Mouse (Mus musculus) embryonic facial prominence, embryonic 11.5 days (tissue): ENCODE results near the gene Ift52. TPM values are rescaled to one million over a fixed set of nuclear protein-coding genes. Genes with fewer than 3 reads are reported as not detected.
A peak's percentile ranks its signal among the peaks of the same experiment; 100 is the strongest.

ENCODE experiments used
- ATAC-seq: fragments of 200-750 bp; cut with Nextera tagmentation; replicated peaks from 2 replicates; pipeline ENCODE4 v1.8.0; 2017; ENCODE audit warnings: low read depth; ENCODE audit not compliant: insufficient number of reproducible peaks, low FRiP score, low TSS enrichment
- DNase-seq: peaks from one replicate; pipeline ENCODE4 v3.0.0-alpha.2; 2015; ENCODE audit warnings: low spot score
- H3K27ac ChIP-seq: fragments of 300-500 bp; sonication (generic); replicated peaks from 2 replicates; pipeline ENCODE4 v1.5.1; 2014; ENCODE audit warnings: mild to moderate bottlenecking, low read depth, low read length, control low read depth
- H3K27me3 ChIP-seq: fragments of 300-500 bp; sonication (generic); 2 replicates; pipeline ENCODE4 v1.6.1; 2014; ENCODE audit warnings: mild to moderate bottlenecking, low read length, moderate library complexity, mixed read lengths; ENCODE audit not compliant: control insufficient read depth, insufficient read depth
- H3K36me3 ChIP-seq: fragments of 300-500 bp; sonication (generic); replicated peaks from 2 replicates; pipeline ENCODE4 v1.6.1; 2014; ENCODE audit warnings: low read depth, mild to moderate bottlenecking, low read length, moderate library complexity, mixed read lengths; ENCODE audit not compliant: control insufficient read depth, insufficient read depth
- H3K4me1 ChIP-seq: fragments of 300-500 bp; sonication (generic); 2 replicates; pipeline ENCODE4 v1.6.1; 2014; ENCODE audit warnings: low read length, mixed read lengths; ENCODE audit not compliant: control insufficient read depth, insufficient read depth
- H3K4me2 ChIP-seq: fragments of 300-500 bp; sonication (generic); 2 replicates; pipeline ENCODE4 v1.6.1; 2014; ENCODE audit warnings: low read depth, mild to moderate bottlenecking, control low read depth, low read length, moderate library complexity
- H3K4me3 ChIP-seq: fragments of 300-500 bp; sonication (generic); 2 replicates; pipeline ENCODE4 v1.5.1; 2014; ENCODE audit warnings: low read depth, low read length, control low read depth
- H3K9ac ChIP-seq: fragments of 300-500 bp; sonication (generic); replicated peaks from 2 replicates; pipeline ENCODE4 v1.6.1; 2014; ENCODE audit warnings: mild to moderate bottlenecking, control low read depth, low read length
- H3K9me3 ChIP-seq: fragments of 300-500 bp; sonication (generic); replicated peaks from 2 replicates; pipeline ENCODE4 v1.6.1; 2016; ENCODE audit warnings: mild to moderate bottlenecking, low read length, inconsistent platforms, mixed read lengths; ENCODE audit not compliant: control insufficient read depth
- WGBS: fragments of 180-500 bp; shearing (Covaris S2); extraction: QIAGEN DNeasy Blood & Tissue Kit; methylation state at CpG from one replicate; pipeline ENCODE4 v1.1.7; 2014; 5-methylcytosine and 5-hydroxymethylcytosine counted together
- polyA plus RNA-seq: library from polyadenylated mRNA; unstranded; fragments of >200 nt; fragmentation: Nextera tagmentation; extraction: Ambion mirVana; gene quantifications from 2 replicates; pipeline ENCODE4 v1.2.1, GENCODE M21; 2014

Gene Ift52
- polyA plus RNA-seq, 1 experiment from 2014 or later = 60.4 TPM

DNA sequence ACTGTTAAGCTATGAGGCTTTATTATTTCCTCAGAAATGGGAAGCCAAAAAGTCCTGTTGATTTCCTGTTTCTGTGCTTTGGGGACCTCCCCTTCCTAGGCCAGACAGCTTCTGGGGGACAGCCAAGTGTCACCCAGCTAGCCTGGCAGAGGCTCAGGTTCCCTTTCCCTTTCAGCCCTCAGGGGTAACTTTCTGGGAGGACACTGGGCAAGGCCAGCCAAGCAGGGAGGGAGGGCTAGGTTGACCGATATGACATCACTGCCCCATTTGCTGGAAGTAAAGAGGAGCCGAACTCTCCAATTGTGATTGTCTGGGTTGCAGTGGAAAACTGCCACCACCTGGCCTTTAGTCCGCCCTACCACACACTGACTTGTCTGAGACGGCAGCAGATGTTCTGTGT is 41.2 kb upstream of the Ift52 start:
- no peak overlapping the region for H3K9ac ChIP-seq
- H3K27me3 ChIP-seq = no peaks in the 10 kb centered on the region
- H3K4me3 ChIP-seq = no peak overlapping the region
- ATAC-seq = no peak
- H3K4me1 ChIP-seq = no peaks in the 10 kb centered on the region
- no peaks in the 10 kb centered on the region for H3K9me3 ChIP-seq
- no peak for DNase-seq
- no peaks in the 10 kb centered on the region for H3K36me3 ChIP-seq
- 66% methylated on average over 4 of the region's 4 CpGs for WGBS
- no peak overlapping the region for H3K27ac ChIP-seq
- no peak overlapping the region for H3K4me2 ChIP-seq

- DNase-seq (no peak), ATAC-seq (no peak)
- Histone ChIP-seq H3K27me3 (no peaks in the 10 kb centered on the region), H3K36me3 (no peaks in the 10 kb centered on the region), H3K9me3 (no peaks in the 10 kb centered on the region), H3K27ac (no peak overlapping the region), H3K4me1 (no peaks in the 10 kb centered on the region), H3K9ac (no peak overlapping the region), H3K4me3 (no peak overlapping the region), H3K4me2 (no peak overlapping the region)
- 87% methylated on average over 6 of the region's 6 CpGs for WGBS
Observed at GRCm38 (mm10) chr2:162984381-162984780, 32.8 kb upstream of the Ift52 start.

DNA sequence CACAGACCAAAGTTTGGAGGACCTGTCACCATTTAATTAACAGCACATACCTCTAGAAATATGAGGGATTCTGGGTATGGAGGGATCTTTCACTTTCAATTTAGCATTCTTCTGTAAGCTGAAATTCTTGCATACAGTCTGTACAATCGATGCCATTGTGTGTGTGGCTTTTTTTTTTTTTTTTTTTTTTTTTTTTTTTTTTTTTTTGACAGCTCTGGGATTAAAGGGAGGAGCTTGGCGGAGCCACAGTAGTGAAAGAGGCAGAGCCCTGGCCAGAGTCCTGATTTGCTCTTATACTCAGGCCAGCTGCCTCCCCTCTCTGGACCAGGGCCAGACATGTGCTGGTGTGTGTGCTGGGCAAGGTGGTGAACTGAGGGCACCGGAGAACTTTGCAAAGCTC is 31.2 kb upstream of the Ift52 start:
- no peak overlapping the region for H3K9ac ChIP-seq
- no peak for ATAC-seq
- no peaks in the 10 kb centered on the region for H3K36me3 ChIP-seq
- H3K27ac ChIP-seq = no peak overlapping the region
- H3K27me3 ChIP-seq = no peaks in the 10 kb centered on the region
- 73% methylated on average over 3 of the region's 3 CpGs for WGBS
- H3K4me3 ChIP-seq = no peak overlapping the region
- H3K4me2 ChIP-seq = no peak overlapping the region
- DNase-seq = no peak
- no peaks in the 10 kb centered on the region for H3K9me3 ChIP-seq
- no peaks in the 10 kb centered on the region for H3K4me1 ChIP-seq

DNA sequence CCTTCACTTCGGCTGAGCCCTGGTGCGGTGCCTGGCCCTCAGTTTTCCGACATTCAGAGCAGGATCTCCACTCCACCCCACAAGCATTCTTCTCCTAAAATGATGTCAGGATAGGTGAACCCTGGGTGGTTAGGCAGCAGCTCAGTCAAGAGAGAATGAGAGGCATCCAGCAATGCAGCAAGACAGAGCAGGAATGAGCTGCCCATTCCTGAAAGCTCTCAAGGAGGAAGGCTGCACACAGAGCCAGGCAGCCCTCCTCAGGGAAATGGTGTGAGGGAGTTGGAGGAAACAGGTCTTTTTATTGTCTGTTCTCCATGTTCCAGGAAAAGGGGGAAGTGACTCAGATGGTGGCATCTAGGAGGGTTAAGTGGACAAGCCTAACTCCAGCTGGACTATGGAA is 30.4 kb upstream of the Ift52 start:
- ATAC-seq = no peak
- H3K4me3 ChIP-seq = no peak overlapping the region
- no peak overlapping the region for H3K9ac ChIP-seq
- no peaks in the 10 kb centered on the region for H3K27me3 ChIP-seq
- H3K27ac ChIP-seq = no peak overlapping the region
- H3K4me2 ChIP-seq = no peak overlapping the region
- H3K9me3 ChIP-seq = no peaks in the 10 kb centered on the region
- H3K36me3 ChIP-seq = no peaks in the 10 kb centered on the region
- 89% methylated on average over 3 of the region's 3 CpGs for WGBS
- no peak for DNase-seq
- no peaks in the 10 kb centered on the region for H3K4me1 ChIP-seq

- no peaks in the 10 kb centered on the region for H3K9me3 ChIP-seq
- H3K9ac ChIP-seq = no peak within 1 kb of the TSS
- no peak within 1 kb of the TSS for H3K4me3 ChIP-seq
- no peaks in the 10 kb centered on the region for H3K4me1 ChIP-seq
- no peaks in the 10 kb centered on the region for H3K36me3 ChIP-seq
- no peak for DNase-seq
- H3K4me2 ChIP-seq = no peak within 1 kb of the TSS
- H3K27me3 ChIP-seq = no peaks in the 10 kb centered on the region
- no peak for ATAC-seq
- no peak within 1 kb of the TSS for H3K27ac ChIP-seq
- 50% methylated on average over 8 of the region's 8 CpGs for WGBS
Observed at GRCm38 (mm10) chr2:162987218-162987617, 29.9 kb upstream of the Ift52 start, which contains the start of gene Sgk2. Sgk2 (plus strand) TSS chr2:162987330.

GRCm38 (mm10) chr2:162988235-162988634 is 28.9 kb upstream of the Ift52 start:
- 84% methylated on average over 4 of the region's 4 CpGs for whole genome bisulfite sequencing
- Histone ChIP-seq H3K36me3 (no peaks in the 10 kb centered on the region), H3K9me3 (no peaks in the 10 kb centered on the region), H3K27ac (no peak overlapping the region), H3K4me1 (no peaks in the 10 kb centered on the region), H3K9ac (no peak overlapping the region), H3K4me2 (no peak overlapping the region), H3K27me3 (no peaks in the 10 kb centered on the region), H3K4me3 (no peak overlapping the region)
- no peak for ATAC-seq
- DNase-seq = no peak

- no peaks in the 10 kb centered on the region for H3K27me3 ChIP-seq
- H3K9ac ChIP-seq = no peak overlapping the region
- H3K9me3 ChIP-seq = no peaks in the 10 kb centered on the region
- DNase-seq = no peak
- 0 out of 2 replicates have a peak, but pooled peaks have one; percentile 52 for ATAC-seq
- H3K4me1 ChIP-seq = no peaks in the 10 kb centered on the region
- no peak overlapping the region for H3K4me3 ChIP-seq
- H3K27ac ChIP-seq = no peak overlapping the region
- no peaks in the 10 kb centered on the region for H3K36me3 ChIP-seq
- H3K4me2 ChIP-seq = no peak overlapping the region
- 37% methylated on average over 6 of the region's 6 CpGs for WGBS
Observed at GRCm38 (mm10) chr2:162991394-162992083, 25.6 kb upstream of the Ift52 start.

DNA sequence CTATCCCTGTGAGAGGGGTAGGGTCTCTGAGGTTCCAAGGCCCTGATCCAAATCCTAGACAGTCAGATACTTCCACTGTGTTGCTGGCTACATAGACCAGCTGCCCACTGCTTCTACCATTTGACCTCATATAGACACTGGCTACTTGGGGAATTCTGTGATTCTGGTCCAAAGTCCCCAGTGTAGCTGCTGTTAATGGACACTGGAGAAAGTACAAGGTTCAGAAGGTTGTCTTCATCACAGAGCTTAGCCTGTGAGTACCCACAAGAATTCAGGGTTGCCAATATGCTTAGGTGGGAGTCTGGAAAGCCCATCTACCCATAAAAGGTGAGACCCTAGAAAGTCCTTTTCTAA is 25.1 kb upstream of the Ift52 start:
- Histone ChIP-seq H3K4me2 (no peak overlapping the region), H3K4me3 (no peak overlapping the region), H3K27ac (no peak overlapping the region), H3K36me3 (no peaks in the 10 kb centered on the region), H3K27me3 (no peaks in the 10 kb centered on the region), H3K4me1 (no peaks in the 10 kb centered on the region), H3K9me3 (no peaks in the 10 kb centered on the region), H3K9ac (no peak overlapping the region)
- ATAC-seq (no peak), DNase-seq (no peak)
